Mouse (Mus musculus) MEL (cell line): Measurements from ENCODE around the gene Tmem147. TPM values are rescaled to one million over a fixed set of nuclear protein-coding genes. Genes with fewer than 3 reads are reported as not detected.

Experiments
- DNase-seq: peaks from one replicate; pipeline ENCODE4 v3.0.0; 2011; ENCODE audit warnings: low read depth, low spot score
- H3K27ac ChIP-seq: 2 replicates; pipeline ENCODE4 v1.5.1; 2012; ENCODE audit warnings: low read depth, mild to moderate bottlenecking, control low read depth, low read length, moderate library complexity; ENCODE audit not compliant: control insufficient read depth
- H3K27me3 ChIP-seq, 2 experiments: fragments of 150-350 bp in 1 of 2; sonication (generic) in 1 of 2; 2 replicates each; pipeline ENCODE4 v1.6.1; 2012; ENCODE audit warnings: low read length in 2 of 2, mild to moderate bottlenecking in 2 of 2, improper control_type of control experiment in 1 of 2, moderate library complexity in 1 of 2; ENCODE audit not compliant: insufficient read depth in 2 of 2, control insufficient read depth in 1 of 2
- H3K36me3 ChIP-seq, 2 experiments: 2 replicates each; pipeline ENCODE4 v1.6.1; 2012 to 2014; ENCODE audit warnings: low read length in 2 of 2, improper control_type of control experiment in 1 of 2, inconsistent platforms in 1 of 2, mild to moderate bottlenecking in 1 of 2; ENCODE audit not compliant: insufficient read depth in 2 of 2, control insufficient read depth in 1 of 2
- H3K4me1 ChIP-seq, 2 experiments: fragments of 150-350 bp in 1 of 2; sonication (generic) in 1 of 2; 2 replicates each; pipeline ENCODE4 v1.6.1; 2012; ENCODE audit warnings: low read length in 2 of 2, improper control_type of control experiment in 1 of 2, mild to moderate bottlenecking in 1 of 2; ENCODE audit not compliant: insufficient read depth in 2 of 2, control insufficient read depth in 1 of 2
- H3K4me3 ChIP-seq, 2 experiments: fragments of 150-350 bp in 1 of 2; sonication (generic) in 1 of 2; 2 replicates each; pipeline ENCODE4 v1.5.1; 2012; ENCODE audit warnings: low read depth in 2 of 2, low read length in 2 of 2, mild to moderate bottlenecking in 2 of 2, moderate library complexity in 2 of 2, control low read depth in 1 of 2, improper control_type of control experiment in 1 of 2; ENCODE audit not compliant: control insufficient read depth in 1 of 2, insufficient read depth in 1 of 2
- H3K79me2 ChIP-seq: 2 replicates; pipeline ENCODE4 v1.6.1; 2012; ENCODE audit warnings: mild to moderate bottlenecking, low read length, moderate library complexity; ENCODE audit not compliant: control insufficient read depth, poor library complexity, insufficient read depth
- H3K9ac ChIP-seq: 2 replicates; pipeline ENCODE4 v1.6.1; 2012; ENCODE audit warnings: low read depth, mild to moderate bottlenecking, control low read depth, low read length, moderate library complexity; ENCODE audit not compliant: control insufficient read depth, poor library complexity, severe bottlenecking
- H3K9me3 ChIP-seq: fragments of 150-350 bp; sonication (generic); replicated peaks from 2 replicates; pipeline ENCODE4 v1.6.1; 2012; ENCODE audit warnings: mild to moderate bottlenecking, low read length, improper control_type of control experiment, moderate library complexity; ENCODE audit not compliant: insufficient read depth
- BHLHE40 ChIP-seq: IDR thresholded peaks from 2 replicates; pipeline ENCODE4 v1.6.1; 2012; ENCODE audit warnings: low read depth, mild to moderate bottlenecking, inconsistent platforms, low read length, improper control_type of control experiment, borderline replicate concordance
- CHD1 ChIP-seq: IDR thresholded peaks from 2 replicates; pipeline ENCODE4 v1.6.1; 2012; ENCODE audit warnings: low read depth, mild to moderate bottlenecking, inconsistent platforms, low read length, improper control_type of control experiment
- CHD2 ChIP-seq: IDR thresholded peaks from 2 replicates; pipeline ENCODE4 v1.6.1; 2011; ENCODE audit warnings: low read length, improper control_type of control experiment
- CTCF ChIP-seq, 3 experiments: IDR thresholded peaks in 2 of 3; conservative IDR thresholded peaks in 1 of 3; 2 replicates each; pipeline ENCODE4 v1.5.1; 2011 to 2012; ENCODE audit warnings: low read length in 3 of 3, low read depth in 2 of 3, mild to moderate bottlenecking in 2 of 3, improper control_type of control experiment in 1 of 3, inconsistent platforms in 1 of 3, mixed read lengths in 1 of 3, moderate library complexity in 1 of 3; ENCODE audit not compliant: control insufficient read depth in 1 of 3, insufficient read depth in 1 of 3, poor library complexity in 1 of 3, severe bottlenecking in 1 of 3
- ELF1 ChIP-seq: IDR thresholded peaks from 2 replicates; pipeline ENCODE4 v1.6.1; 2014; ENCODE audit warnings: low read depth, mild to moderate bottlenecking, inconsistent platforms, low read length, improper control_type of control experiment, moderate library complexity
- GABPA ChIP-seq: IDR thresholded peaks from 2 replicates; pipeline ENCODE4 v1.6.1; 2012; ENCODE audit warnings: low read depth, mild to moderate bottlenecking, inconsistent platforms, low read length, improper control_type of control experiment, moderate library complexity
- GATA1 ChIP-seq: IDR thresholded peaks from 2 replicates; pipeline ENCODE4 v1.6.1; 2011; ENCODE audit warnings: low read depth, low read length, improper control_type of control experiment
- JUND ChIP-seq: IDR thresholded peaks from 2 replicates; pipeline ENCODE4 v1.6.1; 2011; ENCODE audit warnings: low read depth, mild to moderate bottlenecking, improper control_type of control experiment, low read length
- KAT2A ChIP-seq: conservative IDR thresholded peaks from 2 replicates; pipeline ENCODE4 v1.6.1; 2012; ENCODE audit warnings: low read depth, low read length, improper control_type of control experiment, inconsistent platforms
- MAX ChIP-seq: IDR thresholded peaks from 2 replicates; pipeline ENCODE4 v1.6.1; 2011; ENCODE audit warnings: low read length, improper control_type of control experiment
- MAZ ChIP-seq: IDR thresholded peaks from 2 replicates; pipeline ENCODE4 v1.6.1; 2012; ENCODE audit warnings: low read depth, mild to moderate bottlenecking, inconsistent platforms, low read length, improper control_type of control experiment
- MEF2A ChIP-seq: IDR thresholded peaks from 2 replicates; pipeline ENCODE4 v1.6.1; 2014; ENCODE audit warnings: low read depth, mild to moderate bottlenecking, inconsistent platforms, low read length, improper control_type of control experiment; ENCODE audit not compliant: poor library complexity, insufficient replicate concordance, severe bottlenecking; ENCODE audit errors: extremely low read depth
- MXI1 ChIP-seq: IDR thresholded peaks from 2 replicates; pipeline ENCODE4 v1.6.1; 2011; ENCODE audit warnings: mild to moderate bottlenecking, low read depth, low read length, improper control_type of control experiment
- MYB ChIP-seq: IDR thresholded peaks from 2 replicates; pipeline ENCODE4 v1.6.1; 2011; ENCODE audit warnings: mild to moderate bottlenecking, low read depth, low read length, improper control_type of control experiment
- NELFE ChIP-seq: IDR thresholded peaks from 2 replicates; pipeline ENCODE4 v1.6.1; 2011; ENCODE audit warnings: low read depth, low read length, improper control_type of control experiment
- POLR2A ChIP-seq, 2 experiments: IDR thresholded peaks; 2 replicates each; pipeline ENCODE4 v1.6.1; 2011 to 2012; ENCODE audit warnings: low read length in 2 of 2, mild to moderate bottlenecking in 2 of 2, control low read depth in 1 of 2, improper control_type of control experiment in 1 of 2, low read depth in 1 of 2, moderate library complexity in 1 of 2; ENCODE audit not compliant: control insufficient read depth in 1 of 2, insufficient read depth in 1 of 2, poor library complexity in 1 of 2
- SMC3 ChIP-seq: IDR thresholded peaks from 2 replicates; pipeline ENCODE4 v1.6.1; 2011; ENCODE audit warnings: low read depth, low read length, improper control_type of control experiment
- TAL1 ChIP-seq: IDR thresholded peaks from 2 replicates; pipeline ENCODE4 v1.6.1; 2012; ENCODE audit warnings: mild to moderate bottlenecking, inconsistent platforms, low read length, moderate library complexity, mixed read lengths
- TBP ChIP-seq: IDR thresholded peaks from 2 replicates; pipeline ENCODE4 v1.8.0; 2011; ENCODE audit warnings: low read depth, low read length, improper control_type of control experiment
- UBTF ChIP-seq: IDR thresholded peaks from 2 replicates; pipeline ENCODE4 v1.6.1; 2012; ENCODE audit warnings: low read depth, mild to moderate bottlenecking, inconsistent platforms, low read length, improper control_type of control experiment, moderate library complexity, borderline replicate concordance; ENCODE audit not compliant: insufficient read depth
- USF2 ChIP-seq, 2 experiments: IDR thresholded peaks; 2 replicates each; pipeline ENCODE4 v1.6.1; 2011 to 2012; ENCODE audit warnings: improper control_type of control experiment in 2 of 2, low read length in 2 of 2, borderline replicate concordance in 1 of 2, inconsistent platforms in 1 of 2, low read depth in 1 of 2, mild to moderate bottlenecking in 1 of 2; ENCODE audit not compliant: insufficient read depth in 1 of 2
- ZC3H11A ChIP-seq: IDR thresholded peaks from 2 replicates; pipeline ENCODE4 v1.6.1; 2012; ENCODE audit warnings: low read depth, mild to moderate bottlenecking, inconsistent platforms, low read length, improper control_type of control experiment
- ZKSCAN1 ChIP-seq: IDR thresholded peaks from 2 replicates; pipeline ENCODE4 v1.6.1; 2012; ENCODE audit warnings: low read depth, mild to moderate bottlenecking, inconsistent platforms, low read length, improper control_type of control experiment, moderate library complexity
- ZMIZ1 ChIP-seq: IDR thresholded peaks from 2 replicates; pipeline ENCODE4 v1.6.1; 2012; ENCODE audit warnings: low read depth, mild to moderate bottlenecking, inconsistent platforms, low read length, improper control_type of control experiment, moderate library complexity
- polyA plus RNA-seq, 2 experiments: library from polyadenylated mRNA; stranded (reverse) in 1 of 2; unstranded in 1 of 2; fragments of >175 nt in 1 of 2; fragments of >200 nt in 1 of 2; gene quantifications; 2 replicates each; pipeline versions ENCODE4 v1.2.1 to v1.2.4; 2012; ENCODE audit warnings: low replicate concordance in 2 of 2, low read depth in 1 of 2; ENCODE audit not compliant: insufficient read length in 2 of 2, insufficient read depth in 1 of 2, missing spikeins in 1 of 2
- total RNA-seq: library from RNA; depleted of rRNA; stranded (reverse); fragments of 300-350 nt; gene quantifications from 2 replicates; pipeline ENCODE4 v1.2.3, GENCODE M21; 2012

Gene Tmem147
- total and polyA plus RNA-seq, 3 experiments, result 266 to 324 (median 307) TPM

DNA sequence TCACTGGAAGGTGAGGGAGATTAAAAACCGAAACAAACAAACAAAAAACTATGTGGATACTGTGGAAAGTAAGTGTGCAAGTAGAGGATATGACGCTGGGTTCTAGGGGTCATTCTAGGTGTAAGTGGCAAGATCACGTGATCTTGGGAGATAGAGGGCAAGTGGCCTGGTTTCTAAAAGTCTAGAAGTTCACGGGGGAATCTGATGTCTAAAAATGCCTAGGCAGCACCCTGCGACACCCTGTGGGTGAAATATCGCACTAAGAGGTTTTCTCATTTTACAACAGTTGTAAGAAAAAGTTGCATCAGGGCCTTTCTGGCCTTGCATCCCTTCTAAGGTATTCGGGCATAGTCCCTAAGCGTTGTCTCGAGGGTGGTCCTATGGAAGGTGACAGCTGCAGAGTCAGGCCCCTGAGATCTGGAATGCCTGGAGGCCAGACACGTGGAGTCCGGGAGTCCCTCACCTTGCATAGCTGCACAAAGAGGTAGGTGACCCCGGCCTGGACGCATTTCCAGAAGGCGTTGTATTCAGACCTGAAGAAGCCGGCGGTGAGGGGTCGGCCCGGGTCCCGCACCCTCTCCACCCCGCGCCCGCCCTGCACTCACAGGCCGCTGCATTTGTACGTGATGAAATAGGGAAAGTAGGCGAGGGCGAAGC is 473 bp downstream of the Tmem147 start (continued):
- no peak for TF ChIP-seq NELFE
- TF ChIP-seq KAT2A, result peak; percentile 5
- no peak for TF ChIP-seq ZKSCAN1
- TF ChIP-seq UBTF, result no peak
- no peak for TF ChIP-seq ZC3H11A
- TF ChIP-seq GATA1, result no peak
- TF ChIP-seq CHD2, result no peak
- no peak; a peak in 1 of 4 replicates for TF ChIP-seq POLR2A (IDR thresholded peaks at IDR 0.05; ENCODE audit: control insufficient read depth in 1 of 2, insufficient read depth in 1 of 2, low read depth in 1 of 2, low read length in 2 of 2, poor library complexity in 1 of 2)
- no peak for TF ChIP-seq TBP
- peak; percentile 63; the same call in 1 of the 2 replicates for TF ChIP-seq BHLHE40
- peak in 1 of 2 experiments; percentile 58; a peak in 1 of 4 replicates for TF ChIP-seq USF2 (IDR thresholded peaks at IDR 0.05; ENCODE audit: borderline replicate concordance in 1 of 2, insufficient read depth in 1 of 2, low read depth in 1 of 2, low read length in 2 of 2)
- TF ChIP-seq, all 39 proteins: peak for 10

- H3K4me1 ChIP-seq, result peaks cover 3 to 11% of the 10 kb centered on the region in 2 experiments; a peak in 3 of 4 replicates
- H3K4me3 ChIP-seq, result peak overlapping the region; percentile 71 to 75
- H3K27ac ChIP-seq, result no peak overlapping the region
- no peaks in the 10 kb centered on the region for H3K27me3 ChIP-seq
- peaks cover 14% of the 10 kb centered on the region for H3K79me2 ChIP-seq
- peak overlapping the region; percentile 80 for H3K9ac ChIP-seq
- TF ChIP-seq TAL1, result no peak
- TF ChIP-seq MAZ, result no peak
- no peak for TF ChIP-seq GABPA
- TF ChIP-seq SMC3, result no peak
- no peak for TF ChIP-seq POLR2A (IDR thresholded peaks at IDR 0.05; ENCODE audit: control insufficient read depth in 1 of 2, insufficient read depth in 1 of 2, low read depth in 1 of 2, low read length in 2 of 2, poor library complexity in 1 of 2)
- no peak for TF ChIP-seq MYB
- no peak for TF ChIP-seq CTCF (IDR thresholded peaks at IDR 0.05 in 2 of 3, conservative IDR thresholded peaks at IDR 0.05 in 1 of 3; ENCODE audit: control insufficient read depth in 1 of 3, insufficient read depth in 1 of 3, low read depth in 2 of 3, low read length in 3 of 3, poor library complexity in 1 of 3, severe bottlenecking in 1 of 3)
- no peak for TF ChIP-seq USF2 (IDR thresholded peaks at IDR 0.05; ENCODE audit: borderline replicate concordance in 1 of 2, insufficient read depth in 1 of 2, low read depth in 1 of 2, low read length in 2 of 2)
- no peak for TF ChIP-seq MEF2A
- no peak for TF ChIP-seq MAX
- TF ChIP-seq CHD1, result no peak
- TF ChIP-seq ZMIZ1, result no peak
- TF ChIP-seq TBP, result no peak
- TF ChIP-seq JUND, result no peak
- TF ChIP-seq ELF1, result no peak
- TF ChIP-seq KAT2A, result no peak
- no peak for TF ChIP-seq NELFE
- TF ChIP-seq MXI1, result no peak
- H3K9me3 ChIP-seq, result no peaks in the 10 kb centered on the region
- H3K36me3 ChIP-seq, result peaks cover 0 to 4% of the 10 kb centered on the region in 2 experiments; a peak in 2 of 4 replicates
- DNase-seq, result no peak
Measured at GRCm38 (mm10) chr7:30728214-30728613, 1.1 kb downstream of the Tmem147 start.
